Mouse (Mus musculus): ENCODE measurements around the gene Olfr1347. TPM values are rescaled to one million over a fixed set of nuclear protein-coding genes. Genes with fewer than 3 reads are reported as not detected.
"Not testable (repeated sequence)": the region's sequence is repeated elsewhere in the genome, so short reads cannot be mapped to it uniquely, and the experiment has no call there.

Gene Olfr1347
- polyA plus RNA-seq (2011; ENCODE audit: insufficient read depth, insufficient read length, low replicate concordance, missing spikeins) = not detected in 2 replicates

GRCm38 (mm10) chr7:6499655-6500054, at the start of gene Olfr1347:
Olfr1347 (minus strand) TSS chr7:6499755.
- Histone ChIP-seq H3K27ac (ENCODE audit: control insufficient read depth, insufficient read depth, low read depth, low read length, poor library complexity) (no peak within 1 kb of the TSS), H3K4me3 (replicated peaks; ENCODE audit: control insufficient read depth, low read depth, low read length) (no peak within 1 kb of the TSS), H3K4me1 (ENCODE audit: control insufficient read depth, insufficient read depth, low read length) (no peaks in the 10 kb centered on the region)
- 41% methylated on average over 1 of the region's 1 CpGs for WGBS
- TF ChIP-seq POLR2A (IDR thresholded peaks at IDR 0.05; ENCODE audit: borderline replicate concordance, control insufficient read depth, low read depth, low read length) (no peak), CTCF (IDR thresholded peaks at IDR 0.05; ENCODE audit: control insufficient read depth, insufficient read depth, low read length) (no peak)

- peak; percentile 41 for TF ChIP-seq CTCF (IDR thresholded peaks at IDR 0.05; ENCODE audit: control insufficient read depth, insufficient read depth, low read length)
- TF ChIP-seq POLR2A (IDR thresholded peaks at IDR 0.05; ENCODE audit: borderline replicate concordance, control insufficient read depth, low read depth, low read length) = no peak
- H3K27ac ChIP-seq (ENCODE audit: control insufficient read depth, insufficient read depth, low read depth, low read length, poor library complexity) = no peak overlapping the region
- H3K4me1 ChIP-seq (ENCODE audit: control insufficient read depth, insufficient read depth, low read length) = no peaks in the 10 kb centered on the region
- 63% methylated on average over 5 of the region's 5 CpGs for WGBS
- H3K4me3 ChIP-seq (replicated peaks; ENCODE audit: control insufficient read depth, low read depth, low read length) = no peak overlapping the region
These were observed 26.6 kb upstream of the Olfr1347 start for GRCm38 (mm10) chr7:6526141-6526540.

- TF ChIP-seq POLR2A (IDR thresholded peaks at IDR 0.05; ENCODE audit: borderline replicate concordance, control insufficient read depth, low read depth, low read length) (no peak), CTCF (IDR thresholded peaks at IDR 0.05; ENCODE audit: control insufficient read depth, insufficient read depth, low read length) (no peak)
- H3K4me1 ChIP-seq (ENCODE audit: control insufficient read depth, insufficient read depth, low read length) = no peaks in the 10 kb centered on the region
- H3K4me3 ChIP-seq (replicated peaks; ENCODE audit: control insufficient read depth, low read depth, low read length) = no peak overlapping the region
- no peak overlapping the region for H3K27ac ChIP-seq (ENCODE audit: control insufficient read depth, insufficient read depth, low read depth, low read length, poor library complexity)
- 47% methylated on average over 3 of the region's 3 CpGs for WGBS
These were observed 25.4 kb upstream of the Olfr1347 start for GRCm38 (mm10) chr7:6525001-6525400.

GRCm38 (mm10) chr7:6522850-6523249, 23.3 kb upstream of the Olfr1347 start, which contains the start of gene Olfr1349:
Olfr1349 (minus strand) TSS chr7:6522950.
- H3K27ac ChIP-seq (ENCODE audit: control insufficient read depth, insufficient read depth, low read depth, low read length, poor library complexity) = no peak within 1 kb of the TSS
- TF ChIP-seq POLR2A (IDR thresholded peaks at IDR 0.05; ENCODE audit: borderline replicate concordance, control insufficient read depth, low read depth, low read length) = no peak
- TF ChIP-seq CTCF (IDR thresholded peaks at IDR 0.05; ENCODE audit: control insufficient read depth, insufficient read depth, low read length) = no peak
- 81% methylated on average over 5 of the region's 5 CpGs for WGBS
- H3K4me3 ChIP-seq (replicated peaks; ENCODE audit: control insufficient read depth, low read depth, low read length) = no peak within 1 kb of the TSS
- no peaks in the 10 kb centered on the region for H3K4me1 ChIP-seq (ENCODE audit: control insufficient read depth, insufficient read depth, low read length)

- no peak overlapping the region for H3K4me3 ChIP-seq (replicated peaks; ENCODE audit: control insufficient read depth, low read depth, low read length)
These were observed 22.1 kb upstream of the Olfr1347 start for GRCm38 (mm10) chr7:6521666-6522065.

GRCm38 (mm10) chr7:6508648-6509047, 9.1 kb upstream of the Olfr1347 start, which contains the start of gene Olfr1348:
Olfr1348 (minus strand) TSS chr7:6508748.
- no peak within 1 kb of the TSS for H3K27ac ChIP-seq (ENCODE audit: control insufficient read depth, insufficient read depth, low read depth, low read length, poor library complexity)
- H3K4me3 ChIP-seq (replicated peaks; ENCODE audit: control insufficient read depth, low read depth, low read length) = no peak within 1 kb of the TSS
- TF ChIP-seq POLR2A (IDR thresholded peaks at IDR 0.05; ENCODE audit: borderline replicate concordance, control insufficient read depth, low read depth, low read length) (no peak), CTCF (IDR thresholded peaks at IDR 0.05; ENCODE audit: control insufficient read depth, insufficient read depth, low read length) (no peak)
- 97% methylated on average over 1 of the region's 1 CpGs for WGBS
- no peaks in the 10 kb centered on the region; the same call in 1 of the 2 replicates for H3K4me1 ChIP-seq (ENCODE audit: control insufficient read depth, insufficient read depth, low read length)

More at GRCm38 (mm10) chr7:6521666-6522065, 22.1 kb upstream of the Olfr1347 start:
- Histone ChIP-seq H3K4me1 (ENCODE audit: control insufficient read depth, insufficient read depth, low read length) (no peaks in the 10 kb centered on the region), H3K27ac (ENCODE audit: control insufficient read depth, insufficient read depth, low read depth, low read length, poor library complexity) (no peak overlapping the region)
- WGBS = 18% methylated on average over 1 of the region's 1 CpGs
- no peak for TF ChIP-seq CTCF (IDR thresholded peaks at IDR 0.05; ENCODE audit: control insufficient read depth, insufficient read depth, low read length)
- no peak for TF ChIP-seq POLR2A (IDR thresholded peaks at IDR 0.05; ENCODE audit: borderline replicate concordance, control insufficient read depth, low read depth, low read length)

GRCm38 (mm10) chr7:6486841-6487240, 12.7 kb downstream of the Olfr1347 start, which contains the start of gene Olfr5:
Olfr5 (minus strand) TSS chr7:6486941.
- 15% methylated on average over 2 of the region's 2 CpGs for WGBS
- H3K27ac ChIP-seq (ENCODE audit: control insufficient read depth, insufficient read depth, low read depth, low read length, poor library complexity) = no peak within 1 kb of the TSS
- no peak within 1 kb of the TSS for H3K4me3 ChIP-seq (replicated peaks; ENCODE audit: control insufficient read depth, low read depth, low read length)
- no peaks in the 10 kb centered on the region for H3K4me1 ChIP-seq (ENCODE audit: control insufficient read depth, insufficient read depth, low read length)
- no peak for TF ChIP-seq POLR2A (IDR thresholded peaks at IDR 0.05; ENCODE audit: borderline replicate concordance, control insufficient read depth, low read depth, low read length)
- no peak for TF ChIP-seq CTCF (IDR thresholded peaks at IDR 0.05; ENCODE audit: control insufficient read depth, insufficient read depth, low read length)

GRCm38 (mm10) chr7:6477633-6478032, 21.9 kb downstream of the Olfr1347 start:
- not testable (repeated sequence) for H3K4me3 ChIP-seq (replicated peaks; ENCODE audit: control insufficient read depth, low read depth, low read length); H3K27ac ChIP-seq (ENCODE audit: control insufficient read depth, insufficient read depth, low read depth, low read length, poor library complexity); H3K4me1 ChIP-seq (ENCODE audit: control insufficient read depth, insufficient read depth, low read length)
- 72% methylated on average over 2 of the region's 2 CpGs for WGBS

GRCm38 (mm10) chr7:6466951-6467350, 32.6 kb downstream of the Olfr1347 start, which contains the start of gene Olfr1346:
Olfr1346 (plus strand) TSS chr7:6467101.
- no peak for TF ChIP-seq POLR2A (IDR thresholded peaks at IDR 0.05; ENCODE audit: borderline replicate concordance, control insufficient read depth, low read depth, low read length)
- TF ChIP-seq CTCF (IDR thresholded peaks at IDR 0.05; ENCODE audit: control insufficient read depth, insufficient read depth, low read length) = no peak
- Histone ChIP-seq H3K4me1 (ENCODE audit: control insufficient read depth, insufficient read depth, low read length) (no peaks in the 10 kb centered on the region), H3K4me3 (replicated peaks; ENCODE audit: control insufficient read depth, low read depth, low read length) (no peak within 1 kb of the TSS), H3K27ac (ENCODE audit: control insufficient read depth, insufficient read depth, low read depth, low read length, poor library complexity) (no peak within 1 kb of the TSS)
